Mouse (Mus musculus) intestine, embryonic 15.5 days (tissue): ENCODE data around the gene Pyroxd1. TPM values are rescaled to one million over a fixed set of nuclear protein-coding genes. Genes with fewer than 3 reads are reported as not detected.

ENCODE experiments used
- ATAC-seq: fragments of 200-750 bp; cut with Nextera tagmentation; 2 replicates; pipeline ENCODE4 v1.8.0; 2017; ENCODE audit warnings: moderate TSS enrichment, moderate library complexity
- H3K27ac ChIP-seq: fragments of 300-500 bp; sonication (generic); 2 replicates; pipeline ENCODE4 v1.5.1; 2015; ENCODE audit warnings: mild to moderate bottlenecking, inconsistent platforms
- H3K27me3 ChIP-seq: fragments of 300-500 bp; sonication (generic); replicated peaks from 2 replicates; pipeline ENCODE4 v1.6.1; 2015; ENCODE audit warnings: inconsistent platforms
- H3K36me3 ChIP-seq: fragments of 300-500 bp; sonication (generic); 2 replicates; pipeline ENCODE4 v1.6.1; 2015; ENCODE audit warnings: inconsistent platforms
- H3K4me1 ChIP-seq: fragments of 300-500 bp; sonication (generic); replicated peaks from 2 replicates; pipeline ENCODE4 v1.6.1; 2015; ENCODE audit warnings: inconsistent platforms
- H3K4me2 ChIP-seq: fragments of 300-500 bp; sonication (generic); replicated peaks from 2 replicates; pipeline ENCODE4 v1.6.1; 2015; ENCODE audit warnings: mild to moderate bottlenecking, inconsistent platforms
- H3K4me3 ChIP-seq: fragments of 300-500 bp; sonication (generic); replicated peaks from 2 replicates; pipeline ENCODE4 v1.5.1; 2015; ENCODE audit warnings: inconsistent platforms
- H3K9ac ChIP-seq: fragments of 300-500 bp; sonication (generic); 2 replicates; pipeline ENCODE4 v1.6.1; 2015; ENCODE audit warnings: inconsistent platforms
- H3K9me3 ChIP-seq: fragments of 300-500 bp; sonication (generic); 2 replicates; pipeline ENCODE4 v1.6.1; 2016; ENCODE audit warnings: inconsistent platforms
- WGBS: fragments of 180-500 bp; shearing (Covaris S2); methylation state at CpG from one replicate; pipeline ENCODE4 v1.1.7; 2015; 5-methylcytosine and 5-hydroxymethylcytosine counted together
- polyA plus RNA-seq: library from polyadenylated mRNA; unstranded; fragments of >200 nt; fragmentation: Nextera tagmentation; extraction: Ambion mirVana; gene quantifications from 2 replicates; pipeline ENCODE4 v1.2.1, GENCODE M21; 2015

Pyroxd1 gene
- 14.1 and 15.8 TPM in 2 replicates for polyA plus RNA-seq

DNA sequence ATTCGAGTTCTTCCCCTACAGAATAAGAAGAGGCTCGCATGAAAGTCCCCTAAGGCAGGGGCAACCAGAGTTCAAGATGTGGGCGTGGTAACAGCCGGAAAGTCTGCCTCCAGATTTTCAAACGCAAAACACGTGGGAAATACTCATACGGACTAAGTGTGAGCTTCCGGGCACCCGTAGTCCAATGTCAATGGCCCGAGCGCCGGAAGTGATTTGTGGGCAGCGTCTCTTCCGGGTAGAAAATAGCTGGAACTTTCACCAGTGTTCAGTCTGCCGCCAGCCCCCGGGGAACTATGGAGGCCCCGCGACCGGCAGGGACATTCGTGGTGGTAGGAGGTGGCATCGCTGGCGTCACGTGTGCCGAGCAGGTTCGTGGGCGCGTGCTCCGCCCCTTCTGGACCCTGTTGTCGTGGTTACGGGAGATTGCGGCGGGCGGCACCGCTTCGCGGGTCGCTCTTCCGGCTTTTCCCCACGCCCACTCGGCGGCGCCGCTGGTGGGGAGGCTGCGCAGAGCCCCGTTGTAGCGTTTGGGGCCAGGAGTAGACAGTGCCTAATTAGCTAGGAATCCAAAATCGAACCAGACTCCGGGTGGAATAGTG is at the start of gene Pyroxd1:
Gene Pyroxd1, plus strand, starts transcription at position 215 of the 599 bp plus-strand sequence.
- Histone ChIP-seq H3K4me2 (peak within 1 kb of the TSS; percentile 60), H3K27me3 (no peaks in the 10 kb centered on the region), H3K27ac (peak within 1 kb of the TSS; percentile 88), H3K9me3 (no peaks in the 10 kb centered on the region), H3K36me3 (no peaks in the 10 kb centered on the region), H3K4me3 (peak within 1 kb of the TSS; percentile 77), H3K4me1 (no peaks in the 10 kb centered on the region), H3K9ac (peak within 1 kb of the TSS; percentile 64)
- WGBS, result under 1% methylated on average over 48 of the region's 48 CpGs
- peak; percentile 97 for ATAC-seq

DNA sequence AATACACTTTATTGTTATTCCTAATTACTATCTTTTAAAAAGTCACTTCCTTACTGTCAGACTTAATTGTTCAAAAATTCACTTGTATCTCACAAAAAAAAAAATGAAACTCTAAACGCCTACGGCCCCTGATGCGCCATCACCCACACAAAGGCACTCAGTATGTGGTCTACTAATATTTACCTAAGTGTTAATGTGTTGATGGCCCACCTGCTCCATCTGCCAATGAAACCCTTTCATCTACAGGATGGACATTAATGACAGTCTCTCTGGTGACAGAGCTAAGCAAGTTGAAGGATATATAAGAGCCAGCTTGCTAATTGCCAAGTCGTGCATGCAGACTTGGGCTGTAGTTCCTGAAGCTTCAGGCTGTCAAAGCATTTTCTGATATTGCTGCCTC is 47.4 kb upstream of the Pyroxd1 start, which contains the start of gene Iapp:
Gene Iapp, plus strand, starts transcription at position 326 of the 400 bp plus-strand sequence.
- Histone ChIP-seq H3K36me3 (no peaks in the 10 kb centered on the region), H3K4me3 (no peak within 1 kb of the TSS), H3K9me3 (no peaks in the 10 kb centered on the region), H3K4me1 (no peaks in the 10 kb centered on the region), H3K27me3 (no peaks in the 10 kb centered on the region), H3K9ac (no peak within 1 kb of the TSS), H3K4me2 (no peak within 1 kb of the TSS), H3K27ac (no peak within 1 kb of the TSS)
- no peak for ATAC-seq
- WGBS, result 59% methylated on average over 4 of the region's 4 CpGs

DNA sequence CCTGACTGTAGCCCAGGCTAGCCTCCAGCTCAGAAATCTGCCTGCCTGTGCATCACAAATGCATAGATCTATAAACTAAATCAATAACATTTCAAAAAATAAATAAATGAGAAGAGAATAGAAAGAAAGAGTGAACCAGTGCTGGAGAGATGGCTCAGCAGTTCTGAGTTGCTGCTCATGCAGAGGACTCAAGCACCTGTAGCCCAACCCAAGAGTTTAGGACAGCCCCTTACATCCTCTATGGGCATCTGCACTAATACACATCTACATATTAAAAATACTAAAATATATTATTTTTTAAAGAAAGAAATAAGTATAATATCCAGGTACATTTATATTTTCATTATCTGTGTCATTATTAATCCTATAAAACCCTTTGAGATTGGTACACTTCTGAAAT is 40.4 kb upstream of the Pyroxd1 start:
- Histone ChIP-seq H3K4me1 (no peaks in the 10 kb centered on the region), H3K9me3 (no peaks in the 10 kb centered on the region), H3K4me3 (no peak overlapping the region), H3K36me3 (no peaks in the 10 kb centered on the region), H3K27me3 (no peaks in the 10 kb centered on the region), H3K9ac (no peak overlapping the region), H3K27ac (no peak overlapping the region), H3K4me2 (no peak overlapping the region)
- ATAC-seq, result no peak

DNA sequence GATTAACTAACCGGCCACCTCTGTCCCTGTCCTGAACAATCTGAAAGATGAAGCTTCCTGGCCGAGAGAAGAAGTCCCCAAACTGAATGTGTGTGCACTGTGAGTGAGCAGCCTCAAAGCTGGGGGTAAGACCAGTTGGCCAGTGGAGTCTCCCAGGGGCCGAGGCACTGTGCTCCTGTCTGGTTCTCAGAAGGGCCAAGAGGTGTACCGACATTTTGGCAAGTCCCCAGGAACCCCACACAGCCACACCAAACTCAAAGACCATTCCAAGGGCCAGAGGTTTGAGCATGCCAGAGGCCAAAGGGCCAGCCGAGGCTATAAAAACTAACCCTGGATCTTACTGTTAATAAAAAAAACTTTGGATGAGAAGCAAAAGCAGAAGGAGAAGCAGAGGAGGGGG is 31.2 kb upstream of the Pyroxd1 start:
- H3K27ac ChIP-seq, result no peak overlapping the region
- 84% methylated on average over 5 of the region's 5 CpGs for WGBS
- no peak overlapping the region for H3K4me3 ChIP-seq
- H3K27me3 ChIP-seq, result no peaks in the 10 kb centered on the region
- no peaks in the 10 kb centered on the region for H3K9me3 ChIP-seq
- H3K9ac ChIP-seq, result no peak overlapping the region
- no peaks in the 10 kb centered on the region for H3K4me1 ChIP-seq
- H3K36me3 ChIP-seq, result no peaks in the 10 kb centered on the region
- ATAC-seq, result no peak
- no peak overlapping the region for H3K4me2 ChIP-seq

DNA sequence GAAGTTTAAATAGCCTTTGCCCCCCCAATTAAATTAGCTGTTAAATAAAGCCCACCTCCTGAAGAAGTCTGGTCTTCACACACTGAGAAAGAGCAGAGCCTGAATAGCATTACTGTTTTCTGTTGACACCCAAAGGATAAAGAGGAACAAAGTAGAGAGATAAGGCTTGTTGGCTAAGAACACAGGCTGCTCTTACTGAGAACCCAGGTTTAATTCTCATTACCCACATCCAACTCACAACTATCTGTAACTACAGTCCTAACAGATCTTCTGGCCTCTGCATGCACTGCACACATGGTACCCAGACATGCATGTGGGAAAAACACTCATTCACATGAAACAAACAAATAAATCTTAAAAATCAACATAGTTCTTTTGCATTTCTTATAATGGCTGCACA is 28.3 kb upstream of the Pyroxd1 start:
- Histone ChIP-seq H3K4me2 (no peak overlapping the region), H3K27me3 (no peaks in the 10 kb centered on the region), H3K27ac (no peak overlapping the region), H3K36me3 (no peaks in the 10 kb centered on the region), H3K9me3 (no peaks in the 10 kb centered on the region), H3K9ac (no peak overlapping the region), H3K4me1 (no peaks in the 10 kb centered on the region), H3K4me3 (no peak overlapping the region)
- no peak for ATAC-seq

DNA sequence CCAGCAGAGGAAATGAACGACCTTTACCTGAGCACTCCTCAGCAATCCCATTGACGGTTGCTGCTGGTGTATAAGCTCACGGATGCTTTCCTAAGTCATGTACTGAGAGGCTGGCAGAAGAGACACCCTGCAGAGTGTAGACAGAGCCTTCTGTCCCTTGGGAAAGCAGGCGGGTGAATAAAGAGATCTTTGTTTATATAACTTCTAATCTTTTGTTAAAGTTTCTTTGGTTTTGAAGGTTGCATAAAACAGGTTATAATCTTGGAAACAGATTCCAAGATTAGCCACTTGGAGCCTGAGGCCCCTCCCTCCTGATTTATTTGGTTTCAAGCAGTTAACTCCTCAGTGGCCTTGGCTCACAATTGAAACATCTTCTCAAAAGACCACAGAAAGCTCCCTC is 22.6 kb upstream of the Pyroxd1 start, which contains the start of gene Slco1a5:
Gene Slco1a5, minus strand, starts transcription at position 101 of the 400 bp plus-strand sequence.
- 20% methylated on average over 4 of the region's 4 CpGs for WGBS
- no peak within 1 kb of the TSS for H3K4me2 ChIP-seq
- no peak within 1 kb of the TSS for H3K9ac ChIP-seq
- H3K36me3 ChIP-seq, result no peaks in the 10 kb centered on the region
- ATAC-seq, result no peak
- H3K4me3 ChIP-seq, result no peak within 1 kb of the TSS
- H3K4me1 ChIP-seq, result no peaks in the 10 kb centered on the region
- no peaks in the 10 kb centered on the region for H3K27me3 ChIP-seq
- H3K27ac ChIP-seq, result no peak within 1 kb of the TSS
- no peaks in the 10 kb centered on the region for H3K9me3 ChIP-seq

DNA sequence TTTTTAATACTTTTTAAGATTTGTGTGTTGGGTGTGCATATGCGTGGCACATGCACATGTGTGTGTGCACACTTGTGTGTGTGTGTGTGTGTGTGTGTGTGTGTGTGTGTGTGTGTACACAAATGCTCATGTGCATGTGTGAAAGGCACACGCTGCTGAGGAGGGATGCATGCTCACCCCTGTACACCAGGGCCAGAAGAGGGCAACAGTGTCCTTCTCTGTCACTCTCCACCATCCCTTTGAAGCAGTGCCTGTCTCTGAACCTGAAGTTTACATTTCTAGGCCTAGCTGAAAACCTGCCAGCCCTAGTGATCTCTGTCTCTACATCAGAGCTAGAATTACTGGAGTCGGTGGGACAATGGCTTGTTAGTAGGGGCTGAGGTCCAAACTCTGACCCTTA is 18.9 kb upstream of the Pyroxd1 start:
- Histone ChIP-seq H3K9ac (no peak overlapping the region), H3K9me3 (no peaks in the 10 kb centered on the region), H3K27ac (no peak overlapping the region), H3K36me3 (no peaks in the 10 kb centered on the region), H3K27me3 (no peaks in the 10 kb centered on the region), H3K4me2 (no peak overlapping the region), H3K4me1 (no peaks in the 10 kb centered on the region), H3K4me3 (no peak overlapping the region)
- whole genome bisulfite sequencing, result 68% methylated on average over 3 of the region's 3 CpGs
- no peak for ATAC-seq

DNA sequence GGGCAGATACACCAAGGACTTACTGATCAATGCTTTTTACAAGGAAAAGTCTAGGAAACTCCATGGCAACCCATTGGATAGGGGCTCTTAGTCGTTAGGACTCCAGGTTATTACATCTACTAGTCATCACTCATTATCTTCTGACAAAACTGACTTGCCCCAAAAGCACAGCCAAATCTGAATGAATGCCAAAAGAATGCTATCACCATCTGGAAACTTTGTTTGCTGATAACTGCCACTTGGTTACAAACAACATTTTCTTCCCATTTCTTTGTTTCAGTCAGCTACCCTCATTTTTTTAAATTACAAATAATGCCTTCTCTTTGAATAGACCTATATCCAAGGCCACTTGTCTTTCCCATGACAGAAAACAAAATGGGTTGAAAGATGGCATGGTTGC is 16.3 kb upstream of the Pyroxd1 start:
- Histone ChIP-seq H3K4me1 (no peaks in the 10 kb centered on the region), H3K27me3 (no peaks in the 10 kb centered on the region), H3K27ac (no peak overlapping the region), H3K4me3 (no peak overlapping the region), H3K9ac (no peak overlapping the region), H3K4me2 (no peak overlapping the region), H3K36me3 (no peaks in the 10 kb centered on the region), H3K9me3 (no peaks in the 10 kb centered on the region)
- 65% methylated on average over 1 of the region's 1 CpGs for WGBS
- ATAC-seq, result no peak

DNA sequence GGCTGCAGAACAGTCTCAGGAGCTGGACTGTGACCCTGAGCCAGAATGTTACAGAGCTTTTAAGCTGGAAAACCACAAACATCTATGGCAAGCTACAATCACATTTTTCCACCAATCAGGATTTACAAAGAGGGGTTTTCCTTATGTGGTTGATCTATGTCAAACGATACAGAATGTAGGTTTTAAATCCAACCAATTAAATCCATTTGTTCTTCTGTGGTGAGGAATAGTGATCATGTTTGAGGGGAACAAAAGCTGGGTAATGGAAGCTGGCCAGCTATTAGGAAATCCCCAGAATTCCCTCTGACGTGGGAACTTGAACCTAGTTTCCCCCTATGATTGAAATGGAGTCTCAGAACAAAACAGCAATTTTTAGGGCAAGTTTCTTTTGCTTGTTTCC is 6.5 kb upstream of the Pyroxd1 start:
- H3K4me3 ChIP-seq, result no peak overlapping the region
- no peaks in the 10 kb centered on the region for H3K9me3 ChIP-seq
- H3K27ac ChIP-seq, result no peak overlapping the region
- ATAC-seq, result no peak
- no peaks in the 10 kb centered on the region for H3K27me3 ChIP-seq
- H3K9ac ChIP-seq, result no peak overlapping the region
- WGBS, result 71% methylated on average over 2 of the region's 2 CpGs
- H3K4me2 ChIP-seq, result no peak overlapping the region
- H3K4me1 ChIP-seq, result no peaks in the 10 kb centered on the region
- no peaks in the 10 kb centered on the region for H3K36me3 ChIP-seq

DNA sequence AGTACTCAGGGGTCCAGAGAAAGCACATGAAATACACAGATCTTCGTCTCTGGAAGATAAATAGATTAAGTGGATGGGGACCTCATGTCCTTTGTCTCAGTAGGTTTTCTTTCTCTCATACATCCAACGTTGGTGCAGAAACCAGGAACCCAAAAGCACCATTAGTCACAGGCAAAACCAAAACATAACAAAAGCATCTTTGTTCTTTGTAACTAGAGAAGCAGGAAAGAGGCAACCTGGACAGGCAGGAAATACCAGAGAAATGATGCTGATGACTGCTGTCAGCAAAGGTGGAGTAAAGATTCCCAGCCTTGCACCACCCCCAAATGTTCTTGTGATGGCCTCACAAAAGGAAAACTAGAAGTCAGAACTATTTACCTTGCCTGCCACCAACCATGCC is 5.9 kb upstream of the Pyroxd1 start:
- Histone ChIP-seq H3K27ac (no peak overlapping the region), H3K27me3 (no peaks in the 10 kb centered on the region), H3K4me1 (no peaks in the 10 kb centered on the region), H3K4me2 (no peak overlapping the region), H3K9me3 (no peaks in the 10 kb centered on the region), H3K9ac (no peak overlapping the region), H3K36me3 (no peaks in the 10 kb centered on the region), H3K4me3 (no peak overlapping the region)
- 31% methylated on average over 2 of the region's 2 CpGs for WGBS
- no peak for ATAC-seq

DNA sequence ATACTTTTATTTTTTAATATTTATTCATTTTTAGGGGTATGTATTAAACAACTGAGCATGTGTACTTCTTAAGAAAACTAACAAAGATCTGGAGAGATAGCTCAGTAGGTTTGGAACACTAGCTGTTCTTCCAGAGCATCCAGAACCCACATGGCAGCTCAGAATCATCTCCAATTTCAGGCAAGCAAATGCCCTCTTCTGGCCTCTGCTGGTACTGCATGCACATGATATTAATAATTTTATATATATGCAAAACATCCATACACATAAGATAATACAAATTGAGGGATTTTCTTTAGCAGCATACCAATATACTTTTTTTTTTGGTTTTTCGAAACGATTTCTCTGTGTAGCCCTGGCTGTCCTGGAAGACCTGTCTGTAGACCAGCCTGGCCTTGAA is 1.9 kb upstream of the Pyroxd1 start:
- Histone ChIP-seq H3K4me2 (no peak overlapping the region), H3K27ac (no peak overlapping the region), H3K4me3 (no peak overlapping the region), H3K36me3 (no peaks in the 10 kb centered on the region), H3K9ac (no peak overlapping the region), H3K9me3 (no peaks in the 10 kb centered on the region), H3K4me1 (no peaks in the 10 kb centered on the region), H3K27me3 (no peaks in the 10 kb centered on the region)
- WGBS, result 68% methylated on average over 2 of the region's 2 CpGs
- no peak for ATAC-seq

DNA sequence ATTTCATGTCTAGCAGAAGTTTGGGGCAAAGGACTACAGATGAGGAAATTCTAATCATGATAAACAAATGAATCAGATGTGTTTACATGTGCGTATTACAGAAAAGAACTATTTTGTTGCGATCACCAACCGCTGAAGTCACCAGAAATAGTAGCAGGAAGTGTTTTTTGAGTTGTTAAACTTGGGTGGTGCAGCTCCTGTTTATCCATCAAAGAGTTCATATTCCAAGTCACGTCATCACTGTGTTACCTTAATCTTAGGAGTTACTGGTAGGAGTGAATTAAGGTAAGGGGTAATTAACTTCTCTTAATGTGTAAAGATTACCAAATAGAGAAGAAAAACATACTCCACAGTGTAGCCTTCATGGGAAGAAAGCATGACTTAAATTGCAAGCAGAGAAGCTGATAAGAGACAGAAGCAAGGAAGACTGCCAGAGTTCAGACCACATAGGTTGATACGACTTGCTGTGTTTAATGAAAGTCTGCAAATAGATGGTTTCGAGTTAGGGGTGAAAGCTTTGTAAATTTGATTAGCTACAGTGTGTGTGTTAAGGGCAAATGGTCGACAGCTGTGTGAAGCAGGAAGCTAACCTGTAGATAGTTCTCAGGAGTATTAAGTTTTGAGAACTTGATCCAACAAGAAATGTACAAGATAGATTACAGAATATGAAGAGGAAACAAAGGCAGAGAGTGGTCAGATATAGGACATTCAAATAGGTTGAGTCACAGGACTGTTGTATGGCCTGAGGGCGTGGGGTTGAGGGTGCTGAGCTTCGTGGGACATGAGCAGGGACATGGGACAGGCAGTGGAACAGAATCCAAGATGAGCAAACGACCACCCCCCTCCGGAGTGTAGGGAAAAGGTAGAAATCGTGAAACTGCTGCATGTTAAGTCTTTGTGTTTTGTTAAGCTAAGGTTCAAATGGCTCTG is 992 bp downstream of the Pyroxd1 start:
- 44% methylated on average over 12 of the region's 12 CpGs for WGBS
- Histone ChIP-seq H3K4me2 (peak overlapping the region; percentile 60), H3K9ac (peak overlapping the region; percentile 64; the same call in 1 of the 2 replicates), H3K4me1 (no peaks in the 10 kb centered on the region), H3K4me3 (peak overlapping the region; percentile 77), H3K27me3 (no peaks in the 10 kb centered on the region), H3K9me3 (no peaks in the 10 kb centered on the region), H3K36me3 (peaks cover 5% of the 10 kb centered on the region; the same call in 1 of the 2 replicates), H3K27ac (no peak overlapping the region)
- peak; percentile 48 for ATAC-seq
